Mouse (Mus musculus) midbrain, embryonic 15.5 days (tissue): ENCODE results near the gene Wfdc15b. TPM values are rescaled to one million over a fixed set of nuclear protein-coding genes. Genes with fewer than 3 reads are reported as not detected.
A peak's percentile ranks its signal among the peaks of the same experiment; 100 is the strongest.

Experiments
- ATAC-seq: fragments of 200-750 bp; cut with Nextera tagmentation; replicated peaks from 2 replicates; pipeline ENCODE4 v1.8.0; 2017; ENCODE audit warnings: moderate TSS enrichment
- H3K27ac ChIP-seq: fragments of 300-500 bp; sonication (generic); 2 replicates; pipeline ENCODE4 v1.5.1; 2015; ENCODE audit warnings: mild to moderate bottlenecking, inconsistent platforms
- H3K27me3 ChIP-seq: fragments of 300-500 bp; sonication (generic); replicated peaks from 2 replicates; pipeline ENCODE4 v1.6.1; 2015; ENCODE audit warnings: inconsistent platforms
- H3K36me3 ChIP-seq: fragments of 300-500 bp; sonication (generic); replicated peaks from 2 replicates; pipeline ENCODE4 v1.6.1; 2015; ENCODE audit warnings: inconsistent platforms
- H3K4me1 ChIP-seq: fragments of 300-500 bp; sonication (generic); 2 replicates; pipeline ENCODE4 v1.6.1; 2015; ENCODE audit warnings: inconsistent platforms
- H3K4me2 ChIP-seq: fragments of 300-500 bp; sonication (generic); 2 replicates; pipeline ENCODE4 v1.6.1; 2015; ENCODE audit warnings: inconsistent platforms, mild to moderate bottlenecking, moderate library complexity
- H3K4me3 ChIP-seq: fragments of 300-500 bp; sonication (generic); 2 replicates; pipeline ENCODE4 v1.5.1; 2015; ENCODE audit warnings: mild to moderate bottlenecking, inconsistent platforms
- H3K9ac ChIP-seq: fragments of 300-500 bp; sonication (generic); 2 replicates; pipeline ENCODE4 v1.6.1; 2015; ENCODE audit warnings: mild to moderate bottlenecking, inconsistent platforms
- H3K9me3 ChIP-seq: fragments of 300-500 bp; sonication (generic); 2 replicates; pipeline ENCODE4 v1.6.1; 2016; ENCODE audit warnings: inconsistent platforms
- WGBS: fragments of 180-500 bp; shearing (Covaris S2); methylation state at CpG from one replicate; pipeline ENCODE4 v1.1.7; 2015; ENCODE audit warnings: mixed read lengths; 5-methylcytosine and 5-hydroxymethylcytosine counted together
- polyA plus RNA-seq: library from polyadenylated mRNA; unstranded; fragments of >200 nt; fragmentation: Nextera tagmentation; extraction: Ambion mirVana; gene quantifications from 2 replicates; pipeline ENCODE4 v1.2.1, GENCODE M21; 2015

Wfdc15b gene
- polyA plus RNA-seq, 1 experiment from 2014 or later = not detected

DNA sequence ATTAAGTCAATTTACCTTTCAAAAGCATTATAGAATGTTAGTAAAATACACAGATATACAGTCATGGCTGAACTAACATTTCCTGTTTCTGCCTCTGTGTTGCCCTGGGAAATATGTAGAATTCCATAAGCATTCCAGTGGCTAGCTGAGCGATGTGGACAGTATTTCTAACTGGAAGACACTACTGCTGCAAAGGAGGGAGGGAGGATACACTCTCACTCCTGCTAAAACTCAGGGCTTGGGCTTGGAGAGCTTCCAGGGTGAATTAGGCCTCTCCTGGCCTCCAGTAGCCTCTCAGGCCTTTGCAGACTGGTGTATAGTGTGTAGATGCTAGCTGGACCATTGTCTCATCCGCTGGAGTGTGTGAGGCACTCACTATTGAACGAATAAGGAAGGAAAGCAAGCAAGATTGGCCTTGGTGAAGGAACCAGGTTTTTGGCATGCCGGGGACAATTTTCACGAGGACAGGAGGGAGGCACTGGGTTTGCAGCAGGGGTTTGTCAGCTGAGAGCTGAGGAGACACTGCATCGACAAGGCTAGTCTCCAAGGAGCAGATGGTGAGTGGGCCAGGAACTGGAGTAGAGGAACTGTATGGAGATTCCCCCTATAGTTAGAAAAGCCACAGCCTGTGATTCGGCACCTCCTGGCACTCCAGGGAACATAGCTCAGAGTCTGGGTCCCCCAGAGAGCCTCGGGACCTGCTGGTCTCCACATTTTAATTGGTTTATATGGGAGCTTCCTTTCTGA, 46.6 kb downstream of the Wfdc15b start:
- no peak for ATAC-seq
- no peak overlapping the region for H3K9ac ChIP-seq
- H3K4me2 ChIP-seq = no peak overlapping the region
- 75% methylated on average over 8 of the region's 8 CpGs for WGBS
- no peak overlapping the region for H3K4me3 ChIP-seq
- no peaks in the 10 kb centered on the region for H3K9me3 ChIP-seq
- no peaks in the 10 kb centered on the region for H3K36me3 ChIP-seq
- peaks cover 19% of the 10 kb centered on the region for H3K4me1 ChIP-seq
- no peak overlapping the region for H3K27ac ChIP-seq
- H3K27me3 ChIP-seq = peaks cover 24% of the 10 kb centered on the region

- WGBS = 81% methylated on average over 3 of the region's 3 CpGs
- no peak overlapping the region for H3K4me3 ChIP-seq
- ATAC-seq = no peak
- no peak overlapping the region for H3K4me2 ChIP-seq
- H3K9me3 ChIP-seq = no peaks in the 10 kb centered on the region
- no peaks in the 10 kb centered on the region for H3K36me3 ChIP-seq
- no peak overlapping the region for H3K9ac ChIP-seq
- no peak overlapping the region for H3K27ac ChIP-seq
- H3K4me1 ChIP-seq = peaks cover 23% of the 10 kb centered on the region
- H3K27me3 ChIP-seq = peaks cover 39% of the 10 kb centered on the region
Measured at GRCm38 (mm10) chr2:164173394-164173793, 48.1 kb downstream of the Wfdc15b start.

DNA sequence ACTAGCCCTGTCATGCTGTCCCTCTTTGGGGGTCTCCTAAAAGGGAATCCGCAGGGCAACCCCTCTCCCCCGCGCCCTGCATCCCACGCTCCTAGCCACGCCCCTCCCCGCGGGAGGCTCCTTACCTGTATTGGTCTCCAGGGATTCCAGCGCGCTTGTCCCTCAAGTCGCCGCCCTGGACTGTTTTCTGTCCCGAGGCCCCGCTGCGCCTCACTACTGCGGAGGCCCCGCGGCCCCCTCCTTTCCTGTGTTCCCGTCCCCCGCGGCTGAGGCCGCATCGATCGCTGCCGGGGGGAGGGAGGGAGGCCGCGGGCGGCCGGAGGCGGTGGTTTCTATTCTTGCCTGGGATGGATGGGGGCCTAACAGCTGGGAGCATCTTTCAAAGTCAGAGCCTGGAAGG, 50.6 kb downstream of the Wfdc15b start, which contains the start of gene Kcns1:
Kcns1 (minus strand) TSS at position 212 of the 400 bp plus-strand sequence.
- ATAC-seq = no peak
- Histone ChIP-seq H3K4me3 (peak within 1 kb of the TSS; percentile 36), H3K27me3 (peaks cover 63% of the 10 kb centered on the region), H3K9ac (peak within 1 kb of the TSS; percentile 23), H3K27ac (no peak within 1 kb of the TSS), H3K36me3 (no peaks in the 10 kb centered on the region), H3K4me2 (peak within 1 kb of the TSS; percentile 67), H3K9me3 (no peaks in the 10 kb centered on the region), H3K4me1 (peaks cover 30% of the 10 kb centered on the region)
- 1% methylated on average over 28 of the region's 29 CpGs for WGBS

DNA sequence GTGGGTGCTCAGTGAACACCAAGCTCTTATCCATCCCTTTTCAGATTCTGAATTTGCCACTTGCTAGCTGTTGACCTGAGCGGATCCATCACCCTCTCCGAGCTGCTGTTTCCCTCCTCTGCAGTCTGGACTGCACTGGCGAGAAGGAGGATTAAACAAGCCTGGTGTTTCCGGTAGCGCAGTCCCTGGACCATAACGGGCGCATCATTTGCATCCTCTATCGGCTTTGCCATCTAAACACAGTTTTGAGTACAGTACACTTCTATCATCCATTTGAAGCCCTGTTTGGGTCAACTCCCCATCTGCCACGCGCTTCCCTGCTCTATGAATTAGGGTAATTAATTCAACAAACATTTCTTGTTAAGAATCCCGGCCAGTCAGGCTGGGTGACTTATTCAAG, 51.1 kb downstream of the Wfdc15b start:
- H3K9ac ChIP-seq = no peak overlapping the region
- peak overlapping the region; percentile 67 for H3K4me2 ChIP-seq
- peak overlapping the region; percentile 36 for H3K4me3 ChIP-seq
- H3K4me1 ChIP-seq = peaks cover 30% of the 10 kb centered on the region
- no peak for ATAC-seq
- no peaks in the 10 kb centered on the region for H3K9me3 ChIP-seq
- H3K27ac ChIP-seq = no peak overlapping the region
- H3K36me3 ChIP-seq = no peaks in the 10 kb centered on the region
- H3K27me3 ChIP-seq = peaks cover 63% of the 10 kb centered on the region
- 2% methylated on average over 11 of the region's 11 CpGs for WGBS

DNA sequence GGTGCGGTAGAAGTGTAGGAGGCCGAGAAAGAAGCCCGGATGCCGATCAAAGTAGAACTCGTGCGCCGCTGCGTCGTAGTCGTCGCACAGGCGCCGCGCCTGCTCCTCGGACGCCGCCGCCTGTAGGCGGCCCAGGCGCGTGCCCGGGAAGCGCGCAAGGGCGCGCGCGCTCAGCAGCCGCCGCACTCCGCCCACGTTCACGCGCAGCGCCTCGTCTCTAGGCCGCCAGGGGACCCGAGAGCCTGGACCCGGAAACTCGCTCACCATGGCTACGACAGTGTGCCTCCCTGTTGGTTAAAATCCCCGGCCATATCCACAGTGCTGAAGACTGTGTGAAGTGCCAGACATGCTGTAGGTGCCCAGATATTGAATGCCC, 52.9 kb downstream of the Wfdc15b start:
- Histone ChIP-seq H3K9ac (peak overlapping the region; percentile 16; the same call in 1 of the 2 replicates), H3K9me3 (no peaks in the 10 kb centered on the region), H3K27me3 (peaks cover 59% of the 10 kb centered on the region), H3K27ac (no peak overlapping the region), H3K4me2 (peak overlapping the region; percentile 62), H3K4me1 (peaks cover 30% of the 10 kb centered on the region), H3K36me3 (no peaks in the 10 kb centered on the region), H3K4me3 (peak overlapping the region; percentile 40)
- 12% methylated on average over 42 of the region's 42 CpGs for WGBS
- peak; percentile 76 for ATAC-seq

- 12% methylated on average over 83 of the region's 90 CpGs for WGBS
- H3K27me3 ChIP-seq = peaks cover 59% of the 10 kb centered on the region
Measured at GRCm38 (mm10) chr2:164167752-164168570, 53.5 kb downstream of the Wfdc15b start.

DNA sequence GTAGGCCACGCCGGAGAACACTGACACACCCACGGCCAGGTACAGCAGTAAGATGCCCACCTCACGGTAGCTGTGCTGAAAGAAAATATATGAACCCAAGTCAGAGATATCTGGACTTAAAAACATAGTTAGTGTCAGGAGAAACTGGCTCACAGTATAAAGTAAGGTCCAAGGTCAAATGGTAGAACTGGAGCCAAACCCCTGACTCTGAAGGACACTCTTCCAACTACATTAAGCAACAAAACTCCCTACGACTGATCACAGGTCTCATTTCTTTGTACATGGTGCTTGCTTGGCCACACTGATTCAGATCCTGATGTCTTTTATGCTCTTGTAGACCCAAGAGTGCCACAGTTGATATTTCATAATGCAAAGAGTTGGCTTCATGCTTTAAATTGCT, 56.5 kb downstream of the Wfdc15b start:
- Histone ChIP-seq H3K36me3 (no peaks in the 10 kb centered on the region), H3K9me3 (no peaks in the 10 kb centered on the region), H3K4me1 (peaks cover 13% of the 10 kb centered on the region), H3K9ac (no peak overlapping the region), H3K4me2 (no peak overlapping the region), H3K27me3 (peaks cover 40% of the 10 kb centered on the region), H3K27ac (no peak overlapping the region), H3K4me3 (no peak overlapping the region)
- ATAC-seq = no peak
- 92% methylated on average over 5 of the region's 5 CpGs for WGBS

More at GRCm38 (mm10) chr2:164167752-164168570, 53.5 kb downstream of the Wfdc15b start:
- Histone ChIP-seq H3K4me2 (peak overlapping the region; percentile 62), H3K9me3 (no peaks in the 10 kb centered on the region), H3K4me1 (peaks cover 30% of the 10 kb centered on the region), H3K27ac (no peak overlapping the region), H3K9ac (peak overlapping the region; percentile 16), H3K4me3 (peak overlapping the region; percentile 40), H3K36me3 (no peaks in the 10 kb centered on the region)
- ATAC-seq = peak; percentile 85

Other genes starting within 250 kb of the Wfdc15b start
- 481 and 500 TPM in 2 replicates for gene Ywhab, start 226.7 kb downstream of the Wfdc15b start, polyA plus RNA-seq
- gene Pabpc1l, start 196.2 kb downstream of the Wfdc15b start, polyA plus RNA-seq = 2.2 and 2.4 TPM in 2 replicates
- 19.6 and 21.1 TPM in 2 replicates for gene Stk4, start 151.3 kb downstream of the Wfdc15b start, polyA plus RNA-seq
- gene Tomm34, start 150.5 kb downstream of the Wfdc15b start, polyA plus RNA-seq = 52.9 and 53.4 TPM in 2 replicates
- gene Kcns1, start 50.5 kb downstream of the Wfdc15b start, polyA plus RNA-seq = 1.3 and 1.7 TPM in 2 replicates
- gene Wfdc5, start 38.9 kb downstream of the Wfdc15b start, polyA plus RNA-seq = not detected in 2 replicates
- not detected in 2 replicates for gene Wfdc12, start 31.1 kb downstream of the Wfdc15b start, polyA plus RNA-seq
- not detected in 2 replicates for gene Wfdc15a, start 21.5 kb downstream of the Wfdc15b start, polyA plus RNA-seq
- gene Svs2, start 16.8 kb upstream of the Wfdc15b start, polyA plus RNA-seq = not detected in 2 replicates
- gene Svs3b, start 35.0 kb upstream of the Wfdc15b start, polyA plus RNA-seq = not detected in 2 replicates
- not detected in 2 replicates for gene Svs4, start 56.8 kb upstream of the Wfdc15b start, polyA plus RNA-seq
- gene Svs3a, start 67.6 kb upstream of the Wfdc15b start, polyA plus RNA-seq = not detected in 2 replicates
- not detected in 2 replicates for gene Svs6, start 95.1 kb upstream of the Wfdc15b start, polyA plus RNA-seq
- gene Svs5, start 111.1 kb upstream of the Wfdc15b start, polyA plus RNA-seq = not detected in 2 replicates
- gene Slpi, start 167.4 kb upstream of the Wfdc15b start, polyA plus RNA-seq = not detected in 2 replicates
- gene Rbpjl, start 181.5 kb upstream of the Wfdc15b start, polyA plus RNA-seq = 0.05 TPM in 1 of 2 replicates, not detected in the other
- 0.65 and 0.89 TPM in 2 replicates for gene Matn4, start 183.5 kb upstream of the Wfdc15b start, polyA plus RNA-seq
- gene Sdc4, start 222.2 kb upstream of the Wfdc15b start, polyA plus RNA-seq = 6.7 and 7.1 TPM in 2 replicates
- gene Sys1, start 235.3 kb upstream of the Wfdc15b start, polyA plus RNA-seq = 87.9 and 90.5 TPM in 2 replicates
- gene Gm20458, start 239.3 kb upstream of the Wfdc15b start, polyA plus RNA-seq = 2.4 and 3.5 TPM in 2 replicates